Mouse (Mus musculus): ENCODE measurements at regions not wholly inside any gene's neighbourhood (a gene's known extent, or its start where the extent isn't known, plus 50 kb on each side); places are given as distances from the start of the nearest gene placed in this dataset.

DNA sequence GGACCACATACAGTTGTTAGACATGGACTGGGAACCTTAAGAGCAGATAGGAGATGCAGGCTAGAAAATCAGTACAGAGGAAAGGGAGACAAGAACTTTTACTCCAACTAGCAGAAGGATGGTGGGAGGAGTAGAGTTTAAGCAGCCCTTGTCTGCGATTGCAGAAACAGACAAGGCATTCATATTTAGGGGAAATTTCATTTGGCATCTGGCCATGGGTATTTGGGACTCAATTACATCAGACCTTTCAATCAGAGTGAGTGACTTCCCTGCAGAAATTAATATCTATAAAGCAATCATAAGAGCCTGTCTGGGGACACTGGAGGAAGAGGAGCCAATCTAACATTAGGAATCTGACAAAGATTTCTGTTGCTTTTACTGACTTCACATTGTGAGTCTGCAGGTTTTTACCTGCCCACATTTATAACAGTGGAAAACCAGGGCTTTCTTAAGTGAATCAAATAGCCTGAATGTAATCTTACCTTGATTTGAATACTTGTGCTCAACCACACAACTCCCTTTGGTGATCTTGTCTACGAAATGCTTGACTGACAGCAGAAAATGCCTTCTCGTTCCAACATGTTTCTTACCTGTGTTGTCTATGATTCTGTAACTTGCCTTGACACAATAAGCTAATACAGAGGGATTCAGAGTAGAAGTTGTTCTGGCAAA lies 169.8 kb upstream of the Xrcc4 start:
- Histone ChIP-seq H3K27me3 (ENCODE audit: control insufficient read depth, insufficient read depth, low read length) (no peaks in the 10 kb centered on the region), H3K36me3 (ENCODE audit: control insufficient read depth, insufficient read depth, low read length) (no peaks in the 10 kb centered on the region), H3K4me2 (replicated peaks; ENCODE audit: low read depth, low read length) (no peak overlapping the region), H3K4me3 (ENCODE audit: low read depth, low read length) (no peak overlapping the region), H3K27ac (ENCODE audit: low read depth, low read length) (no peak overlapping the region), H3K4me1 (replicated peaks; ENCODE audit: control insufficient read depth, insufficient read depth, low read length) (no peaks in the 10 kb centered on the region), H3K9ac (ENCODE audit: low read depth, low read length) (no peak overlapping the region), H3K9me3 (ENCODE audit: control insufficient read depth, low read length) (no peaks in the 10 kb centered on the region)
- ATAC-seq (ENCODE audit: low FRiP score) (no peak), DNase-seq (ENCODE audit: low spot score) (no peak)
- 90% methylated on average over 3 of the region's 3 CpGs for WGBS

DNA sequence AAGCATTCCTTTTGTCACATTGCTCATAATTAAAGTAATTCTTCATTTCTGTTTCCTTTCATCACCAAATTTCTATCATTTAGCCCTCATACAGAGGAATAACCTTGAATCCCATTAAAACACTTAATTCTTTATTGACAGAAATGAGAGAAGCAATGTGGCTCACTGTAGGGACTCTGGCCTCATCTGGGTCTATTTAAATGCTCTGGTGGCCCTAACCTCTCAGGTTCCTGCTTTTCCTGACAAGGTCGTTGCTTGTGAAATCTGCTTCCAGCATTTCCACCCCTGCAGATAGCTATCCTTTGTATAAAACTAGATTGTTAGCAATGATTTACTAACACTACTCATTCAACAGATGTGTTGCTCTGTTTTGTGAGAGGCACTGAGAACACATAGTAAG lies 163.6 kb upstream of the Xrcc4 start:
- no peak overlapping the region for H3K9ac ChIP-seq (ENCODE audit: low read depth, low read length)
- H3K27me3 ChIP-seq (ENCODE audit: control insufficient read depth, insufficient read depth, low read length): no peaks in the 10 kb centered on the region
- no peak overlapping the region for H3K4me3 ChIP-seq (ENCODE audit: low read depth, low read length)
- DNase-seq (ENCODE audit: low spot score) (no peak), ATAC-seq (ENCODE audit: low FRiP score) (no peak)
- no peak overlapping the region for H3K4me2 ChIP-seq (replicated peaks; ENCODE audit: low read depth, low read length)
- WGBS: 26% methylated on average over 1 of the region's 1 CpGs
- no peak overlapping the region for H3K27ac ChIP-seq (ENCODE audit: low read depth, low read length)
- H3K4me1 ChIP-seq (replicated peaks; ENCODE audit: control insufficient read depth, insufficient read depth, low read length): no peaks in the 10 kb centered on the region
- no peaks in the 10 kb centered on the region for H3K9me3 ChIP-seq (ENCODE audit: control insufficient read depth, low read length)
- no peaks in the 10 kb centered on the region for H3K36me3 ChIP-seq (ENCODE audit: control insufficient read depth, insufficient read depth, low read length)

DNA sequence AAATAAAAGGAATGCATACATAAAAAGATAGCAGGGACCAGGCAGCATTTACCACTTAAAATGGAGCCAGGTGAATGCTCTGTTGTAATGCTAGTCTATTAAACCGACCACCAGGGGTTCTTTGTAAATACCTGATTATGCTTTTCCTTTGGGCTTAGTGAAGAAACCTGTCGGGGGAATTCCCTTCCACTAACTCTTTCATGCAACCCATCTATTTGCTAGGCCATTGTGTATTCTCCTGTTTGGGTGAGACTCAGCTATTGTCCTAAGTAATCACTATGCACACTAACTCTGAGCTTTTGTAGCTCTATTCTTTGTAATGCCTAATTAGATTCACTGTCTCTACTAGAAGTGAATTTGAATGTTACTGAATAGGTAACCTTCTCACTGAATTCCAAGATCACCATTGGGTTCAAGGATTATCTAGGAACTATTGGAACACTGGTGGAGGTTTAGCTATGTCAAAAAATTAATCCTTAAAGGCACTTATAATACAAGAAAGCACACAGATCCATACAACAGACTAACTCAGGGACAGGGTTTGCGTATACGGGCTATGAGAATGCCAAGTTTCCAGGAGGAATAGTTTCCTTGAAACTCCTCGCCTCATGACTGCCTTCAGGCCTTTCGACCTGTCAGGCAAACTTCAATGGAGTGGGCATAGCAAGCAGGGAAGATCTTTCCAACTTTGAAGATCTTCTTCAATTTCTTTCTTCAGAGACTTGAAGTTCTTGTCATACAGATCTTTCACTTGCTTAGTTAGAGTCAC lies 156.8 kb upstream of the Xrcc4 start:
- Histone ChIP-seq H3K27me3 (ENCODE audit: control insufficient read depth, insufficient read depth, low read length) (no peaks in the 10 kb centered on the region), H3K9me3 (ENCODE audit: control insufficient read depth, low read length) (no peaks in the 10 kb centered on the region), H3K36me3 (ENCODE audit: control insufficient read depth, insufficient read depth, low read length) (no peaks in the 10 kb centered on the region), H3K4me2 (replicated peaks; ENCODE audit: low read depth, low read length) (no peak overlapping the region), H3K9ac (ENCODE audit: low read depth, low read length) (no peak overlapping the region), H3K4me3 (ENCODE audit: low read depth, low read length) (no peak overlapping the region), H3K27ac (ENCODE audit: low read depth, low read length) (no peak overlapping the region), H3K4me1 (replicated peaks; ENCODE audit: control insufficient read depth, insufficient read depth, low read length) (no peaks in the 10 kb centered on the region)
- WGBS: 83% methylated on average over 6 of the region's 6 CpGs
- no peak for DNase-seq (ENCODE audit: low spot score)
- ATAC-seq (ENCODE audit: low FRiP score): no peak

DNA sequence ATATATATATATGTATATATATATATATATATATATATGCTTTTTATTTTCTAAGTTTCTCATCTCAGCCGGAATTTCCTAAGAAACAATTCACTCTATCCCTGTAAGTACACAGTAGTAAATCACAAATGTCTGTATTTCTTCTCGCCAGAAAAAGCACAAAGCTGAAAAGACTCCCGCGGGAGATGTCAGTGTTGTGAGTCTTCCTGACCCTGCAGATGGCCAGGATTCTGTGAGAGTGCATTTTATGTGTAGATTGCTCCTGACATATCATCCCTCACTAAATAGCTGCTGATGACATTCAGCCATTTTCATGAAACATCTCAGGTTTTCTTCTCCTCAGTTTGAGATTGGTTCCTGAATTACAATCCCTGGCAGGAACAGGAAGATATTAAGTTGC lies 148.9 kb upstream of the Xrcc4 start:
- Histone ChIP-seq H3K9ac (ENCODE audit: low read depth, low read length) (no peak overlapping the region), H3K27me3 (ENCODE audit: control insufficient read depth, insufficient read depth, low read length) (no peaks in the 10 kb centered on the region), H3K36me3 (ENCODE audit: control insufficient read depth, insufficient read depth, low read length) (no peaks in the 10 kb centered on the region), H3K4me1 (replicated peaks; ENCODE audit: control insufficient read depth, insufficient read depth, low read length) (no peaks in the 10 kb centered on the region), H3K9me3 (ENCODE audit: control insufficient read depth, low read length) (no peaks in the 10 kb centered on the region), H3K4me2 (replicated peaks; ENCODE audit: low read depth, low read length) (no peak overlapping the region), H3K27ac (ENCODE audit: low read depth, low read length) (no peak overlapping the region), H3K4me3 (ENCODE audit: low read depth, low read length) (no peak overlapping the region)
- 55% methylated on average over 4 of the region's 4 CpGs for WGBS
- peak; percentile 10 for DNase-seq (ENCODE audit: low spot score)
- no peak for ATAC-seq (ENCODE audit: low FRiP score)

DNA sequence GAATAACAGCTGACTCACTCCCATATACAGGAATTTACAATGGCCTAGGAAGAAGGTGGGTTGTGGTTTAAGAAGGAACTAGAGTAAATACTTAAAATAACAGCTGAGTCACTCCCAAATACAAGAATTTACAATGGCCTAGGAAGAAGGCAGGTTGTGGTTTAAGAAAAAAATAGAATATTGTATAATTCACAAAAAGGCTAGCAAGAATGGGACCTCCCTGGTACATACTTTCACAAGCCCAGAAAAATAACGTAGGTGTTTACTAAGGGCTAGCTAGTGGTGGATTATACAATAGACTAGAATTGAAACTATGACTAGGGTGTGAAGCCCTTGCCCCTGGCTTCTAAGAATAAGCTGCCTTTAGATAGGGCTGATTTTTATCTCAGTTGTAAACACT lies 144.6 kb upstream of the Xrcc4 start:
- H3K36me3 ChIP-seq (ENCODE audit: control insufficient read depth, insufficient read depth, low read length): no peaks in the 10 kb centered on the region
- no peak overlapping the region for H3K27ac ChIP-seq (ENCODE audit: low read depth, low read length)
- DNase-seq (ENCODE audit: low spot score) (no peak), ATAC-seq (ENCODE audit: low FRiP score) (no peak)
- no peak overlapping the region for H3K4me3 ChIP-seq (ENCODE audit: low read depth, low read length)
- 87% methylated on average over 1 of the region's 1 CpGs for WGBS
- no peaks in the 10 kb centered on the region for H3K27me3 ChIP-seq (ENCODE audit: control insufficient read depth, insufficient read depth, low read length)
- H3K4me1 ChIP-seq (replicated peaks; ENCODE audit: control insufficient read depth, insufficient read depth, low read length): no peaks in the 10 kb centered on the region
- H3K9me3 ChIP-seq (ENCODE audit: control insufficient read depth, low read length): no peaks in the 10 kb centered on the region
- no peak overlapping the region for H3K4me2 ChIP-seq (replicated peaks; ENCODE audit: low read depth, low read length)
- no peak overlapping the region for H3K9ac ChIP-seq (ENCODE audit: low read depth, low read length)

DNA sequence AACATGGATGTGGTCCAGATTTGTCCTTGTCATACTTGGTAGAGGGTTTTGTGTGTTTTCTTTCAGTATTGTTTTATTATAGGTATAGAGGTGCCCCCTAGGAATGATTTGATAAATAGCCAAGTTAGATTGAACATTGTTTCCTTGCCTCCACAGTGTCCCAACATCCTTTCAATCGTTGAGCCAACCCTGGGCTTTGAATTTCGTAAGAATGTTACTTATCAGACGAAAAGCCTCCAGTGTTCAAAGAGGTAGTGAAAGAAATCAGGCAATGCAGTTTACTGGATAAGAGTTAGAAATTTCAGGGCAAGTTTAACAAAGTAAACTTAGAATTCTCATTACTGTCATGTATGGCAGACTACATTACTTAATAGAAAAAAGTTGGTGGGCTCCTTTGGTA lies 144.2 kb upstream of the Xrcc4 start:
- H3K27ac ChIP-seq (ENCODE audit: low read depth, low read length): no peak overlapping the region
- no peak for DNase-seq (ENCODE audit: low spot score)
- H3K4me2 ChIP-seq (replicated peaks; ENCODE audit: low read depth, low read length): no peak overlapping the region
- H3K27me3 ChIP-seq (ENCODE audit: control insufficient read depth, insufficient read depth, low read length): no peaks in the 10 kb centered on the region
- no peaks in the 10 kb centered on the region for H3K9me3 ChIP-seq (ENCODE audit: control insufficient read depth, low read length)
- no peak for ATAC-seq (ENCODE audit: low FRiP score)
- no peaks in the 10 kb centered on the region for H3K36me3 ChIP-seq (ENCODE audit: control insufficient read depth, insufficient read depth, low read length)
- no peaks in the 10 kb centered on the region for H3K4me1 ChIP-seq (replicated peaks; ENCODE audit: control insufficient read depth, insufficient read depth, low read length)
- WGBS: 93% methylated on average over 3 of the region's 3 CpGs
- H3K4me3 ChIP-seq (ENCODE audit: low read depth, low read length): no peak overlapping the region
- no peak overlapping the region for H3K9ac ChIP-seq (ENCODE audit: low read depth, low read length)

DNA sequence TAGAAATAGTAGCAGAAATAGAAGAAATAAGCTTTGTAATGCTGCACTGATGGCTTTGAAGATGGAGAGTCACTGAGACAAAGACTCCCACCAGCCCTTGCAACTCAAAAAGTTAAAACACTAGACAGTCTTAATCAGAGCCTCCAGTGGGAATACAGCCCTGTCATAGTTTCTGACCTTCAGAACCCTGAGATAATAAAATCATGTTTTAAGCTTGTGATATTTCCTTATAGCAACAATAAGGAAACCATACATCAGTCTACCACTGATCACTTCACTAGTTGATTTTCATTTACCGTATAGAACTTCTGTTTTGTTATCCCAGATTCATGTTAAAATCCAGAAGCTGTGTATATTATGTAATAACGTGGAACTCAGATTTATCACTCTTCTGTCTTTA lies 139.7 kb upstream of the Xrcc4 start:
- Histone ChIP-seq H3K4me2 (replicated peaks; ENCODE audit: low read depth, low read length) (no peak overlapping the region), H3K9me3 (ENCODE audit: control insufficient read depth, low read length) (no peaks in the 10 kb centered on the region), H3K9ac (ENCODE audit: low read depth, low read length) (no peak overlapping the region), H3K27me3 (ENCODE audit: control insufficient read depth, insufficient read depth, low read length) (no peaks in the 10 kb centered on the region), H3K27ac (ENCODE audit: low read depth, low read length) (no peak overlapping the region), H3K36me3 (ENCODE audit: control insufficient read depth, insufficient read depth, low read length) (no peaks in the 10 kb centered on the region), H3K4me3 (ENCODE audit: low read depth, low read length) (no peak overlapping the region), H3K4me1 (replicated peaks; ENCODE audit: control insufficient read depth, insufficient read depth, low read length) (no peaks in the 10 kb centered on the region)
- WGBS: 94% methylated on average over 2 of the region's 2 CpGs
- ATAC-seq (ENCODE audit: low FRiP score) (no peak), DNase-seq (ENCODE audit: low spot score) (no peak)

DNA sequence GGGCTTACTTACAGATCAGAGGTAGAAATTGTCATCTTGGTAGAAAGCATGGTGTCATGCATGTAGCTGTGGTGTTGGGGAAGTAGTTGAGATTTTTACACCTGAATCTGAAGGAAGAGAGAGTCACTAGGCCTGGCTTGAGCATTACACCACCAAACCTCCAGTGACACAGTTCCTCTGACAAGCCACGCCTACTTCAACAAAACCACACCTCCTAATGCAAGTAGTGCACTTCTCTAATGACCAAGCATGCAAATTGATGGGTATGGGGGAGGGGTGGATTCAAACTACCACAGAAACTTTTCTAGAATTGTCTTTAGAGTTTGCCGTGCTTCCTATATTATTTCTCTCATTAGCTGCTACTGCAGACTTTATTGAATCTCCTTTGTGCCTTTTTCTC lies 136.8 kb upstream of the Xrcc4 start:
- H3K36me3 ChIP-seq (ENCODE audit: control insufficient read depth, insufficient read depth, low read length): no peaks in the 10 kb centered on the region
- no peaks in the 10 kb centered on the region for H3K4me1 ChIP-seq (replicated peaks; ENCODE audit: control insufficient read depth, insufficient read depth, low read length)
- H3K9ac ChIP-seq (ENCODE audit: low read depth, low read length): no peak overlapping the region
- H3K4me3 ChIP-seq (ENCODE audit: low read depth, low read length): no peak overlapping the region
- ATAC-seq (ENCODE audit: low FRiP score) (no peak), DNase-seq (ENCODE audit: low spot score) (no peak)
- no peaks in the 10 kb centered on the region for H3K27me3 ChIP-seq (ENCODE audit: control insufficient read depth, insufficient read depth, low read length)
- no peak overlapping the region for H3K27ac ChIP-seq (ENCODE audit: low read depth, low read length)
- H3K9me3 ChIP-seq (ENCODE audit: control insufficient read depth, low read length): no peaks in the 10 kb centered on the region
- 78% methylated on average over 2 of the region's 2 CpGs for WGBS
- no peak overlapping the region for H3K4me2 ChIP-seq (replicated peaks; ENCODE audit: low read depth, low read length)

DNA sequence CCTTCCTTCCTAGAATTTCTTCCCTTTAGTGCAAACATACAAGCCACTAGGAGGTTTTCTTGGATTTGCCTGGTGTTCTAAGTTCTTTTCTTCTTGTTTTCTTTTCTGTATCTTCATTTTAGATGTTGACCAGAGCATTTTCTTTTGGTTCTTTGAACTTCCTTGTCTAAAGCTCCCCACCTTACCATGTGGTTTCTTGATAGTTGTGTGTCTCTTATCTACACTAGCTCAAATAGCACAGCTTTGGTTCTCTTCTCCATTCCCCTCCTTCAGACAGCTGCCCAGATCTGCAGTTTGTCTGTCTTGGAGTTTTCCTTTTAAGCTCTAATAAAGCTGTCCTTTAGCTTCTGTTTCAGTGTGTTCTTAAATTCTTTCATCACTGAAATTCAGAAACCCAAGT lies 123.0 kb upstream of the Xrcc4 start:
- Histone ChIP-seq H3K4me1 (replicated peaks; ENCODE audit: control insufficient read depth, insufficient read depth, low read length) (no peaks in the 10 kb centered on the region), H3K36me3 (ENCODE audit: control insufficient read depth, insufficient read depth, low read length) (no peaks in the 10 kb centered on the region), H3K9ac (ENCODE audit: low read depth, low read length) (no peak overlapping the region), H3K4me3 (ENCODE audit: low read depth, low read length) (no peak overlapping the region), H3K4me2 (replicated peaks; ENCODE audit: low read depth, low read length) (no peak overlapping the region), H3K27me3 (ENCODE audit: control insufficient read depth, insufficient read depth, low read length) (no peaks in the 10 kb centered on the region), H3K27ac (ENCODE audit: low read depth, low read length) (no peak overlapping the region), H3K9me3 (ENCODE audit: control insufficient read depth, low read length) (no peaks in the 10 kb centered on the region)
- ATAC-seq (ENCODE audit: low FRiP score): no peak
- no peak for DNase-seq (ENCODE audit: low spot score)
